Mouse (Mus musculus) embryonic fibroblast, embryonic 13.5 days (primary cell): ENCODE results near the gene Lrrc20. TPM values are rescaled to one million over a fixed set of nuclear protein-coding genes. Genes with fewer than 3 reads are reported as not detected.

ENCODE experiments used
- H3K27ac ChIP-seq: 2 replicates; pipeline ENCODE4 v1.5.1; 2012; ENCODE audit warnings: low read length, control low read depth, inconsistent platforms; ENCODE audit not compliant: insufficient read depth
- H3K4me1 ChIP-seq: 2 replicates; pipeline ENCODE4 v1.6.1; 2011; ENCODE audit warnings: low read length; ENCODE audit not compliant: control insufficient read depth, insufficient read depth
- H3K4me3 ChIP-seq: 2 replicates; pipeline ENCODE4 v1.5.1; 2011; ENCODE audit warnings: mild to moderate bottlenecking, control low read depth, low read length; ENCODE audit not compliant: insufficient read depth
- CTCF ChIP-seq: IDR thresholded peaks from 2 replicates; pipeline ENCODE4 v1.5.1; 2011; ENCODE audit warnings: mild to moderate bottlenecking, control low read depth, low read length, moderate library complexity, borderline replicate concordance; ENCODE audit not compliant: insufficient read depth
- POLR2A ChIP-seq: IDR thresholded peaks from 2 replicates; pipeline ENCODE4 v1.6.1; 2011; ENCODE audit warnings: low read depth, mild to moderate bottlenecking, control low read depth, low read length, moderate library complexity
- polyA plus RNA-seq: library from polyadenylated mRNA; stranded (reverse); fragments of >200 nt; gene quantifications from 2 replicates; pipeline ENCODE4 v1.2.4, GENCODE M21; 2011; ENCODE audit warnings: low read depth; ENCODE audit not compliant: missing spikeins, insufficient read length

The Lrrc20 gene
- polyA plus RNA-seq, 1 experiment, result 10.0 TPM

GRCm38 (mm10) chr10:61536130-61537035 is 60.8 kb downstream of the Lrrc20 start:
- TF ChIP-seq POLR2A (no peak), CTCF (no peak)
- 0 out of 2 replicates have a peak, but pooled peaks cover 7% of the 10 kb centered on the region for H3K4me1 ChIP-seq
- H3K4me3 ChIP-seq, result no peak overlapping the region
- no peak overlapping the region for H3K27ac ChIP-seq

- H3K27ac ChIP-seq, result no peak overlapping the region
- H3K4me1 ChIP-seq, result 0 out of 2 replicates have a peak, but pooled peaks cover 7% of the 10 kb centered on the region
- H3K4me3 ChIP-seq, result no peak overlapping the region
- TF ChIP-seq CTCF, result no peak
- TF ChIP-seq POLR2A, result no peak
These were observed 61.4 kb downstream of the Lrrc20 start for GRCm38 (mm10) chr10:61537036-61537380.

- TF ChIP-seq CTCF (no peak), POLR2A (no peak)
- Histone ChIP-seq H3K27ac (no peak overlapping the region), H3K4me1 (0 out of 2 replicates have a peak, but pooled peaks cover 7% of the 10 kb centered on the region), H3K4me3 (no peak overlapping the region)
These were observed 62.8 kb downstream of the Lrrc20 start for GRCm38 (mm10) chr10:61538446-61538845.

- Histone ChIP-seq H3K27ac (no peak overlapping the region), H3K4me3 (no peak overlapping the region), H3K4me1 (no peaks in the 10 kb centered on the region)
- no peak for TF ChIP-seq CTCF
- no peak for TF ChIP-seq POLR2A
These were observed 68.7 kb downstream of the Lrrc20 start for GRCm38 (mm10) chr10:61544127-61544862.

- Histone ChIP-seq H3K4me3 (no peak overlapping the region), H3K4me1 (no peaks in the 10 kb centered on the region), H3K27ac (no peak overlapping the region)
- TF ChIP-seq POLR2A, result no peak
- TF ChIP-seq CTCF, result no peak
These were observed 69.3 kb downstream of the Lrrc20 start for GRCm38 (mm10) chr10:61544863-61545240.

GRCm38 (mm10) chr10:61550106-61550505 is 74.5 kb downstream of the Lrrc20 start:
- Histone ChIP-seq H3K27ac (no peak overlapping the region), H3K4me3 (no peak overlapping the region), H3K4me1 (0 out of 2 replicates have a peak, but pooled peaks cover 2% of the 10 kb centered on the region)
- TF ChIP-seq CTCF (no peak), POLR2A (no peak)

- 0 out of 2 replicates have a peak, but pooled peaks cover 3% of the 10 kb centered on the region for H3K4me1 ChIP-seq
- no peak overlapping the region for H3K27ac ChIP-seq
- no peak for TF ChIP-seq CTCF
- no peak overlapping the region for H3K4me3 ChIP-seq
These were observed 79.6 kb downstream of the Lrrc20 start for GRCm38 (mm10) chr10:61555155-61555554.

GRCm38 (mm10) chr10:61558631-61559030 is 83.0 kb downstream of the Lrrc20 start:
- Histone ChIP-seq H3K27ac (no peak overlapping the region), H3K4me1 (0 out of 2 replicates have a peak, but pooled peaks cover 3% of the 10 kb centered on the region), H3K4me3 (no peak overlapping the region)
- TF ChIP-seq POLR2A (no peak), CTCF (no peak)

- no peak overlapping the region for H3K4me3 ChIP-seq
- H3K27ac ChIP-seq, result no peak overlapping the region
- TF ChIP-seq POLR2A (no peak), CTCF (no peak)
- H3K4me1 ChIP-seq, result 0 out of 2 replicates have a peak, but pooled peaks cover 3% of the 10 kb centered on the region
These were observed 83.9 kb downstream of the Lrrc20 start for GRCm38 (mm10) chr10:61559544-61559943.

GRCm38 (mm10) chr10:61563550-61563949 is 87.9 kb downstream of the Lrrc20 start:
- Histone ChIP-seq H3K4me3 (no peak overlapping the region), H3K4me1 (no peaks in the 10 kb centered on the region), H3K27ac (no peak overlapping the region)
- TF ChIP-seq CTCF, result no peak
- TF ChIP-seq POLR2A, result no peak
